Mouse (Mus musculus): ENCODE results near the gene Mogat2. TPM values are rescaled to one million over a fixed set of nuclear protein-coding genes. Genes with fewer than 3 reads are reported as not detected.
A peak's percentile ranks its signal among the peaks of the same experiment; 100 is the strongest.

The Mogat2 gene
- polyA plus RNA-seq, 1 experiment from 2014 or later, result 0.95 TPM

DNA sequence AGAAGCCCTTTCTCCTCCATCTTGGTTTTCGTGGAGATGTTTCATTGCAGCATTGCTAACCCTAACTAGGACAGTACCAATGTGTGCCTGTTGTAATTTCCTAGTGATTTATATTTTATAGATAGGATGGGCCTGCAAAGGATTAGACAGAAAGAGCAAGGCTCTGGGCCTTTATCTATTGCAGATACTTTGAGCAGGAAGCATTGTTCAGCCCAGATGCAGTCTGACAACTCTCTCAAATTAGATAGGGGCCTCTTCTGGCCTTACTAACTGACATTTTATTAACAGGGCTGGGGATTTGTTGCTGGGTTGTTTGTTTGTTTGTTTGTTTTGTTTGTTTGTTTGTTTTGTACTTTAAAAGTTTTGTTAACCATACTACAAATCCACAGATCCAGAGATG, 25.4 kb downstream of the Mogat2 start:
- Histone ChIP-seq H3K27me3 (ENCODE audit: control insufficient read depth, insufficient read depth, low read length) (no peaks in the 10 kb centered on the region), H3K4me1 (ENCODE audit: control insufficient read depth, insufficient read depth, low read length) (peaks cover 23% of the 10 kb centered on the region), H3K27ac (ENCODE audit: low read length) (no peak overlapping the region), H3K9me3 (replicated peaks; ENCODE audit: control insufficient read depth, low read length) (no peaks in the 10 kb centered on the region), H3K9ac (ENCODE audit: low read length) (no peak overlapping the region), H3K4me2 (ENCODE audit: low read depth, low read length) (no peak overlapping the region), H3K4me3 (ENCODE audit: low read length) (no peak overlapping the region), H3K36me3 (ENCODE audit: control insufficient read depth, insufficient read depth) (no peaks in the 10 kb centered on the region)
- WGBS, result 82% methylated on average over 1 of the region's 1 CpGs
- no peak for ATAC-seq (replicated peaks; ENCODE audit: extremely low read depth, insufficient read depth, low FRiP score)

DNA sequence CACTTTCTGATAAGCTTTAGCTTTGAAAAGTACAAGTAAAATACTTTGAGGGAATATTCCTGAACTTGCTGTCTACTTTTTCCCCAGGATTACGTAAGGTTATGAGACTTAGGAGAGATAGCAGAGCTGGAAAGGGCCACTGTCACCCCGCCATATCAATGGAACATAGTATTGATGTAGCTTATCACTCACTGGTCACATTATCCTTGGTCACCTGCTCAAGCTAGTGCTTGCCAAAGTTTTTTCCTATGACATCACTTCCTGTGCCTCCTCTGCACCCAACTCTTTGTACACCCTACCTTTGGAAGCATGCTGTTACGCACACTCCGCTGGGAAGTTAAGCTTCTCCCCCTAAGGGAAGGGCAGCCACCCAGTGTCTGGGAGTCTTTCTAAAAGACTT, 29.7 kb downstream of the Mogat2 start:
- Histone ChIP-seq H3K27ac (ENCODE audit: low read length) (no peak overlapping the region), H3K9ac (ENCODE audit: low read length) (no peak overlapping the region), H3K27me3 (ENCODE audit: control insufficient read depth, insufficient read depth, low read length) (no peaks in the 10 kb centered on the region), H3K36me3 (ENCODE audit: control insufficient read depth, insufficient read depth) (no peaks in the 10 kb centered on the region), H3K4me2 (ENCODE audit: low read depth, low read length) (no peak overlapping the region), H3K4me3 (ENCODE audit: low read length) (no peak overlapping the region), H3K9me3 (replicated peaks; ENCODE audit: control insufficient read depth, low read length) (no peaks in the 10 kb centered on the region), H3K4me1 (ENCODE audit: control insufficient read depth, insufficient read depth, low read length) (no peaks in the 10 kb centered on the region)
- no peak for ATAC-seq (replicated peaks; ENCODE audit: extremely low read depth, insufficient read depth, low FRiP score)
- 71% methylated on average over 4 of the region's 4 CpGs for WGBS

DNA sequence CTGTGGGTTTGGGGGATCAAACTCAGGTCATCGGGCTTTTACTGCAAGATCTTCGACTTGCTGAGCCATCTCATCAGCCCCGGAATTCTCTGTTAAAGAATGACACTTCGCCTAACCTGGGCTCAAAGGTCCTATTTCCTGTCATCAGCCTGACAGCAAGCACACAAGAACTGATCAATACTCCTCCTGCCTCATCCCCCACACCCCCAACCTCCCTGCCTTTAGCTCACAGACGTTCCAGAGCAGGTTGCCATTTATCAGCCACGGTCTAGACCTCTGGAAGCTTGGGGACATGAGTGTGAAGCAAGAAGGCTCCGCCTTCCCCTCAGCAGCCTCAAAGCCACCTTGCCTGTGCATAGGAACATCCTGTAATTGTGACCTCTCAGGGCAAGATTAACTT, 32.1 kb downstream of the Mogat2 start:
- ATAC-seq (replicated peaks; ENCODE audit: extremely low read depth, insufficient read depth, low FRiP score), result no peak
- H3K9ac ChIP-seq (ENCODE audit: low read length), result no peak overlapping the region
- H3K9me3 ChIP-seq (replicated peaks; ENCODE audit: control insufficient read depth, low read length), result no peaks in the 10 kb centered on the region
- no peak overlapping the region for H3K4me2 ChIP-seq (ENCODE audit: low read depth, low read length)
- H3K4me3 ChIP-seq (ENCODE audit: low read length), result no peak overlapping the region
- no peak overlapping the region for H3K27ac ChIP-seq (ENCODE audit: low read length)
- peaks cover 12% of the 10 kb centered on the region for H3K4me1 ChIP-seq (ENCODE audit: control insufficient read depth, insufficient read depth, low read length)
- no peaks in the 10 kb centered on the region for H3K27me3 ChIP-seq (ENCODE audit: control insufficient read depth, insufficient read depth, low read length)
- WGBS, result 66% methylated on average over 7 of the region's 7 CpGs
- no peaks in the 10 kb centered on the region for H3K36me3 ChIP-seq (ENCODE audit: control insufficient read depth, insufficient read depth)

GRCm38 (mm10) chr7:99202163-99202562, 36.3 kb downstream of the Mogat2 start:
- peak; percentile 81 for ATAC-seq (replicated peaks; ENCODE audit: extremely low read depth, insufficient read depth, low FRiP score)
- WGBS, result 56% methylated on average over 7 of the region's 7 CpGs
- Histone ChIP-seq H3K4me1 (ENCODE audit: control insufficient read depth, insufficient read depth, low read length) (peaks cover 20% of the 10 kb centered on the region), H3K9ac (ENCODE audit: low read length) (peak overlapping the region; percentile 62), H3K9me3 (replicated peaks; ENCODE audit: control insufficient read depth, low read length) (no peaks in the 10 kb centered on the region), H3K36me3 (ENCODE audit: control insufficient read depth, insufficient read depth) (no peaks in the 10 kb centered on the region), H3K4me2 (ENCODE audit: low read depth, low read length) (peak overlapping the region; percentile 43; the same call in 1 of the 2 replicates), H3K27ac (ENCODE audit: low read length) (peak overlapping the region; percentile 92), H3K27me3 (ENCODE audit: control insufficient read depth, insufficient read depth, low read length) (no peaks in the 10 kb centered on the region), H3K4me3 (ENCODE audit: low read length) (no peak overlapping the region)

DNA sequence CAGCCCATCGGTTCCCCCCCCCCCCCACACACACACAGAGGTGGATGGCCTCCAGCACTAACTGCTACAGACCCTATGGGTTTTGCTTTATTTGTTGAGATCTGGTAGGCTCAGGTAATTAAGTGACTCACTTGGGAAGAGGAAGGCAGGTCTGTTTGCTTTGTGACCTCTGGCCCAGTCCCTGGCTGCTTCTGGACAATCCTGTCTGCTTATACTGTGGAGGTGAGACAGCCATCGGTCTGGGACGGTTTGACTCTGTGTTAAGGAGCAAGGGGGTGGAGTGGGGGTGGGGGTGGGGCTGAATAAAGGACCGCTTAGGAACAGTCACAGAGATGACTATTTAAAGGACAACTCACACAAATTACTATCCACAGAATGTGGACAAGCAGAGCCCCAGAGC, 38.1 kb downstream of the Mogat2 start:
- Histone ChIP-seq H3K9me3 (replicated peaks; ENCODE audit: control insufficient read depth, low read length) (no peaks in the 10 kb centered on the region), H3K4me1 (ENCODE audit: control insufficient read depth, insufficient read depth, low read length) (peaks cover 20% of the 10 kb centered on the region), H3K27me3 (ENCODE audit: control insufficient read depth, insufficient read depth, low read length) (no peaks in the 10 kb centered on the region), H3K4me3 (ENCODE audit: low read length) (no peak overlapping the region), H3K36me3 (ENCODE audit: control insufficient read depth, insufficient read depth) (no peaks in the 10 kb centered on the region), H3K27ac (ENCODE audit: low read length) (no peak overlapping the region), H3K9ac (ENCODE audit: low read length) (no peak overlapping the region), H3K4me2 (ENCODE audit: low read depth, low read length) (no peak overlapping the region)
- WGBS, result 31% methylated on average over 4 of the region's 4 CpGs
- ATAC-seq (replicated peaks; ENCODE audit: extremely low read depth, insufficient read depth, low FRiP score), result no peak

- WGBS, result 79% methylated on average over 9 of the region's 9 CpGs
- H3K9ac ChIP-seq (ENCODE audit: low read length), result no peak overlapping the region
- H3K4me3 ChIP-seq (ENCODE audit: low read length), result no peak overlapping the region
- H3K36me3 ChIP-seq (ENCODE audit: control insufficient read depth, insufficient read depth), result no peaks in the 10 kb centered on the region
- H3K4me1 ChIP-seq (ENCODE audit: control insufficient read depth, insufficient read depth, low read length), result peaks cover 20% of the 10 kb centered on the region
- no peak for ATAC-seq (replicated peaks; ENCODE audit: extremely low read depth, insufficient read depth, low FRiP score)
- no peaks in the 10 kb centered on the region for H3K27me3 ChIP-seq (ENCODE audit: control insufficient read depth, insufficient read depth, low read length)
- no peak overlapping the region for H3K4me2 ChIP-seq (ENCODE audit: low read depth, low read length)
- H3K27ac ChIP-seq (ENCODE audit: low read length), result no peak overlapping the region
- no peaks in the 10 kb centered on the region for H3K9me3 ChIP-seq (replicated peaks; ENCODE audit: control insufficient read depth, low read length)
Observed at GRCm38 (mm10) chr7:99199451-99200175, 38.8 kb downstream of the Mogat2 start.

GRCm38 (mm10) chr7:99198811-99199210, 39.6 kb downstream of the Mogat2 start:
- peaks cover 20% of the 10 kb centered on the region for H3K4me1 ChIP-seq (ENCODE audit: control insufficient read depth, insufficient read depth, low read length)
- 93% methylated on average over 2 of the region's 2 CpGs for WGBS
- ATAC-seq (replicated peaks; ENCODE audit: extremely low read depth, insufficient read depth, low FRiP score), result no peak
- H3K4me2 ChIP-seq (ENCODE audit: low read depth, low read length), result no peak overlapping the region
- no peaks in the 10 kb centered on the region for H3K27me3 ChIP-seq (ENCODE audit: control insufficient read depth, insufficient read depth, low read length)
- no peak overlapping the region for H3K27ac ChIP-seq (ENCODE audit: low read length)
- H3K9me3 ChIP-seq (replicated peaks; ENCODE audit: control insufficient read depth, low read length), result no peaks in the 10 kb centered on the region
- H3K36me3 ChIP-seq (ENCODE audit: control insufficient read depth, insufficient read depth), result no peaks in the 10 kb centered on the region
- H3K9ac ChIP-seq (ENCODE audit: low read length), result no peak overlapping the region
- no peak overlapping the region for H3K4me3 ChIP-seq (ENCODE audit: low read length)

GRCm38 (mm10) chr7:99194511-99194910, 43.9 kb downstream of the Mogat2 start:
- 58% methylated on average over 2 of the region's 2 CpGs for WGBS

DNA sequence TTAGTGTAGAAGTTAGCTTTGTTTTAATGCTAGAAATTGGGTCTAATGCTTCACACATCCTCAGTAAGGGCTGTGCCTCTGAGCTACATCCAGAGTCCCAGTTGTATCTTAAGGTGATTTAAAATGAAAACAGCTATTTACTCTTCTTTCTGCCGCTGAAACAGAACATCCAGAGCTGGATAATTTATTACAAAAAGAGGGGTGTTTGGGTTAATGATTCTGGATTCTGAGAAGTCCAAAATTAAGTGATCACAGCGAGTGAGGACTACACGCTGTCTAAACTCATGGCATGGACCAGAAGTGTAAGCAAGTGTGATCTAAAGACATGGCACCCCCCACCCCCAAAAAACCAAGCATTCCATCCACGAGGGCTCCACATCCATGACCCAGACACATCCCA, 44.5 kb downstream of the Mogat2 start:
- Histone ChIP-seq H3K9ac (ENCODE audit: low read length) (no peak overlapping the region), H3K4me3 (ENCODE audit: low read length) (no peak overlapping the region), H3K9me3 (replicated peaks; ENCODE audit: control insufficient read depth, low read length) (no peaks in the 10 kb centered on the region), H3K36me3 (ENCODE audit: control insufficient read depth, insufficient read depth) (no peaks in the 10 kb centered on the region), H3K27me3 (ENCODE audit: control insufficient read depth, insufficient read depth, low read length) (no peaks in the 10 kb centered on the region), H3K4me1 (ENCODE audit: control insufficient read depth, insufficient read depth, low read length) (no peaks in the 10 kb centered on the region), H3K4me2 (ENCODE audit: low read depth, low read length) (no peak overlapping the region), H3K27ac (ENCODE audit: low read length) (no peak overlapping the region)
- ATAC-seq (replicated peaks; ENCODE audit: extremely low read depth, insufficient read depth, low FRiP score), result no peak
- 79% methylated on average over 4 of the region's 4 CpGs for WGBS

More at GRCm38 (mm10) chr7:99194511-99194910, 43.9 kb downstream of the Mogat2 start:
- Histone ChIP-seq H3K27ac (ENCODE audit: low read length) (no peak overlapping the region), H3K4me3 (ENCODE audit: low read length) (no peak overlapping the region), H3K9ac (ENCODE audit: low read length) (no peak overlapping the region), H3K27me3 (ENCODE audit: control insufficient read depth, insufficient read depth, low read length) (no peaks in the 10 kb centered on the region), H3K4me2 (ENCODE audit: low read depth, low read length) (no peak overlapping the region), H3K9me3 (replicated peaks; ENCODE audit: control insufficient read depth, low read length) (no peaks in the 10 kb centered on the region), H3K36me3 (ENCODE audit: control insufficient read depth, insufficient read depth) (no peaks in the 10 kb centered on the region), H3K4me1 (ENCODE audit: control insufficient read depth, insufficient read depth, low read length) (no peaks in the 10 kb centered on the region)
- ATAC-seq (replicated peaks; ENCODE audit: extremely low read depth, insufficient read depth, low FRiP score), result no peak
